Mouse (Mus musculus): Measurements from ENCODE around the gene Amz2. TPM values are rescaled to one million over a fixed set of nuclear protein-coding genes. Genes with fewer than 3 reads are reported as not detected.

The Amz2 gene
- polyA plus RNA-seq, 1 experiment, result 22.9 TPM

DNA sequence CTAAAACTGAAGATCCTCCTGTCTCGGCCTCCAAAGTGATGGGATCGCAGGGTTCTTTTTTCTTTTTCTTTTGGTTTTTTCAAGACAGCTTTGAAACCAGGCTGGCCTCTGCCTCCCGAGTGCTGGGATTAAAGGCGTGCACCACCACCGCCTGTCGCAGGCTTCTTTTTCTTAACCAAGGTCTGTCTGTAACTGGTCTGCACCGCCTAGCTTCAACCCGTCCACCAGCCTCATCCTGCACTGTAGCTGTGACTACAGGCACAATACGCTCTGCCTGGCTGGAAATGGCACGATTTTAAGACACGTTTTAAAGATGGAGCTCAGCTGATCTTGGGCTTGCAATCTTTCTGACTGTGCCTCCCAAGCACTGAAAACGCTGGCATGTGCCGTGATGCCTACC, 49.1 kb downstream of the Amz2 start:
- Histone ChIP-seq H3K36me3 (ENCODE audit: control insufficient read depth, insufficient read depth) (no peaks in the 10 kb centered on the region), H3ac (ENCODE audit: control insufficient read depth, insufficient read length, low read depth) (no peak overlapping the region), H3K79me2 (ENCODE audit: control insufficient read depth, insufficient read depth) (no peaks in the 10 kb centered on the region), H3K4me3 (ENCODE audit: insufficient read depth, poor library complexity, severe bottlenecking) (no peak overlapping the region), H3K27me3 (ENCODE audit: control insufficient read depth, insufficient read depth, insufficient read length) (no peaks in the 10 kb centered on the region), H3K79me3 (ENCODE audit: low read depth) (no peaks in the 10 kb centered on the region)
- no peak for TF ChIP-seq CEBPB (IDR thresholded peaks at IDR 0.05; ENCODE audit: low read depth)

DNA sequence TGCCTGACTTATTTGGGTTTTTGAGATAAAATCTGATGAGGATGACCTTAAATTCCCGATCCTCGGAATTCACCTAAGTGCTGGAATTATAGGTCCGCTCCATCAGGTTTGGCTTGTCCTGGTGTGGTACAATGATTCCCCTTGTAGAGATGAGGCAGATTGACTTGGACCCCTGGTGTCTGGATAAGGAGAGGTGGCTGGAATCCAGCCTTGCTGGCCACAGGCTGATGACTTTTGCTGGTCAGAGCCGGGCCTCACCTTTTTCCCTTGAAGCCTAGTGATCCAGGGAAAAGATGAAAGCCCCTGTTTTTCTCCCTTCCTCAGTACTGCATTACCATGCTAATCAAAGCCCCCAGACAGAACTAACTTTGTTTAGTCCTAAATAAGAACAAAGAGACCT, 50.0 kb downstream of the Amz2 start:
- no peaks in the 10 kb centered on the region for H3K79me3 ChIP-seq (ENCODE audit: low read depth)
- H3K4me3 ChIP-seq (ENCODE audit: insufficient read depth, poor library complexity, severe bottlenecking), result no peak overlapping the region
- TF ChIP-seq FOSL1 (IDR thresholded peaks at IDR 0.05; ENCODE audit: insufficient read depth, low read length, poor library complexity, severe bottlenecking), result no peak
- no peaks in the 10 kb centered on the region for H3K79me2 ChIP-seq (ENCODE audit: control insufficient read depth, insufficient read depth)
- no peaks in the 10 kb centered on the region for H3K27me3 ChIP-seq (ENCODE audit: control insufficient read depth, insufficient read depth, insufficient read length)
- no peak overlapping the region for H3ac ChIP-seq (ENCODE audit: control insufficient read depth, insufficient read length, low read depth)
- no peaks in the 10 kb centered on the region for H3K36me3 ChIP-seq (ENCODE audit: control insufficient read depth, insufficient read depth)

- no peaks in the 10 kb centered on the region for H3K79me3 ChIP-seq (ENCODE audit: low read depth)
- TF ChIP-seq MYOG (IDR thresholded peaks at IDR 0.05; ENCODE audit: control insufficient read depth, extremely low read depth, insufficient read length), result no peak
- no peak for TF ChIP-seq MAX (IDR thresholded peaks at IDR 0.05)
- no peak overlapping the region for H3K4me3 ChIP-seq (ENCODE audit: insufficient read depth, poor library complexity, severe bottlenecking)
- no peaks in the 10 kb centered on the region for H3K79me2 ChIP-seq (ENCODE audit: control insufficient read depth, insufficient read depth)
- H3ac ChIP-seq (ENCODE audit: control insufficient read depth, insufficient read length, low read depth), result no peak overlapping the region
- H3K36me3 ChIP-seq (ENCODE audit: control insufficient read depth, insufficient read depth), result no peaks in the 10 kb centered on the region
- no peaks in the 10 kb centered on the region for H3K27me3 ChIP-seq (ENCODE audit: control insufficient read depth, insufficient read depth, insufficient read length)
Observed at GRCm38 (mm10) chr11:109476241-109476640, 50.5 kb downstream of the Amz2 start.

- Histone ChIP-seq H3K4me3 (ENCODE audit: insufficient read depth, poor library complexity, severe bottlenecking) (no peak overlapping the region), H3K79me3 (ENCODE audit: low read depth) (no peaks in the 10 kb centered on the region), H3K79me2 (ENCODE audit: control insufficient read depth, insufficient read depth) (no peaks in the 10 kb centered on the region), H3ac (ENCODE audit: control insufficient read depth, insufficient read length, low read depth) (no peak overlapping the region), H3K36me3 (ENCODE audit: control insufficient read depth, insufficient read depth) (no peaks in the 10 kb centered on the region), H3K27me3 (ENCODE audit: control insufficient read depth, insufficient read depth, insufficient read length) (no peaks in the 10 kb centered on the region)
- TF ChIP-seq USF1 (IDR thresholded peaks at IDR 0.05; ENCODE audit: low read depth), result no peak
- TF ChIP-seq CEBPB (IDR thresholded peaks at IDR 0.05; ENCODE audit: low read depth), result no peak
- no peak for TF ChIP-seq CTCF (IDR thresholded peaks at IDR 0.05; ENCODE audit: control insufficient read depth, insufficient read depth, insufficient read length)
- no peak for TF ChIP-seq MYOG (IDR thresholded peaks at IDR 0.05; ENCODE audit: control insufficient read depth, extremely low read depth, insufficient read length)
- TF ChIP-seq MYOD1 (IDR thresholded peaks at IDR 0.05; ENCODE audit: control insufficient read depth, insufficient read length, low read depth), result no peak
- TF ChIP-seq FOSL1 (IDR thresholded peaks at IDR 0.05; ENCODE audit: insufficient read depth, low read length, poor library complexity, severe bottlenecking), result no peak
- TF ChIP-seq MAX (IDR thresholded peaks at IDR 0.05), result no peak
Observed at GRCm38 (mm10) chr11:109476653-109477052, 50.9 kb downstream of the Amz2 start.

GRCm38 (mm10) chr11:109477606-109478380, 52.0 kb downstream of the Amz2 start:
- Histone ChIP-seq H3K4me3 (ENCODE audit: insufficient read depth, poor library complexity, severe bottlenecking) (no peak overlapping the region), H3K27me3 (ENCODE audit: control insufficient read depth, insufficient read depth, insufficient read length) (no peaks in the 10 kb centered on the region), H3ac (ENCODE audit: control insufficient read depth, insufficient read length, low read depth) (no peak overlapping the region), H3K79me2 (ENCODE audit: control insufficient read depth, insufficient read depth) (no peaks in the 10 kb centered on the region), H3K36me3 (ENCODE audit: control insufficient read depth, insufficient read depth) (no peaks in the 10 kb centered on the region), H3K79me3 (ENCODE audit: low read depth) (no peaks in the 10 kb centered on the region)
- TF ChIP-seq MAX (IDR thresholded peaks at IDR 0.05) (no peak), MYOG (IDR thresholded peaks at IDR 0.05; ENCODE audit: control insufficient read depth, extremely low read depth, insufficient read length) (no peak), MYOD1 (IDR thresholded peaks at IDR 0.05; ENCODE audit: control insufficient read depth, insufficient read length, low read depth) (no peak), FOSL1 (IDR thresholded peaks at IDR 0.05; ENCODE audit: insufficient read depth, low read length, poor library complexity, severe bottlenecking) (no peak), CTCF (IDR thresholded peaks at IDR 0.05; ENCODE audit: control insufficient read depth, insufficient read depth, insufficient read length) (no peak), USF1 (IDR thresholded peaks at IDR 0.05; ENCODE audit: low read depth) (no peak), CEBPB (IDR thresholded peaks at IDR 0.05; ENCODE audit: low read depth) (no peak)

GRCm38 (mm10) chr11:109479575-109480285, 54.0 kb downstream of the Amz2 start:
- H3ac ChIP-seq (ENCODE audit: control insufficient read depth, insufficient read length, low read depth), result no peak overlapping the region
- H3K79me2 ChIP-seq (ENCODE audit: control insufficient read depth, insufficient read depth), result no peaks in the 10 kb centered on the region
- no peaks in the 10 kb centered on the region for H3K36me3 ChIP-seq (ENCODE audit: control insufficient read depth, insufficient read depth)
- TF ChIP-seq MAX (IDR thresholded peaks at IDR 0.05) (no peak), MYOG (IDR thresholded peaks at IDR 0.05; ENCODE audit: control insufficient read depth, extremely low read depth, insufficient read length) (no peak), USF1 (IDR thresholded peaks at IDR 0.05; ENCODE audit: low read depth) (no peak)
- H3K27me3 ChIP-seq (ENCODE audit: control insufficient read depth, insufficient read depth, insufficient read length), result no peaks in the 10 kb centered on the region
- no peaks in the 10 kb centered on the region for H3K79me3 ChIP-seq (ENCODE audit: low read depth)
- H3K4me3 ChIP-seq (ENCODE audit: insufficient read depth, poor library complexity, severe bottlenecking), result no peak overlapping the region
